Mouse (Mus musculus): Measurements from ENCODE around the gene Slc38a3.

Gene Slc38a3

DNA sequence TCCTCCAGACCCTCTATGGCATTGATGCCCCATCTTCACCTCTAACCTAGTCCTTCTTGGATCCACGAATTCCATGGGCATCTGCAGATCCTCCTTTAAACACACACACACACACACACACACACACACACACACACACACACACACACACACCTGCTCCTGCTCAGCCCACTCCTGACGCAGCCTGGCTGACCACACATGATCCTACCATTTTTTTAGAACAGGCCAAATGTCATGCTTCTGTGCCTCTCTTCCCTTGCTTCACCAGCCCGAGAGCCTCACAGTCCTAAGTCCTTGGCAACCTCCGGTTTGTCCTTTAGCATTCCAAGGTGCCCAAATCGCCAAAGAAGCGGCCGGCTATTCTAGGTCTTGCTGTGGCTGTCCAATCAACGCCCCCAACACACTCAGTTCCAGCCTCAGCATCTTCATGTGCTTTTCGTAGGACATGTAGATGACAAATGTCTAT is at the start of gene Slc38a3:
TSS of gene Slc38a3 (minus strand) at position 51 of the 466 bp plus-strand sequence.
- DNase-seq, result no peak

DNA sequence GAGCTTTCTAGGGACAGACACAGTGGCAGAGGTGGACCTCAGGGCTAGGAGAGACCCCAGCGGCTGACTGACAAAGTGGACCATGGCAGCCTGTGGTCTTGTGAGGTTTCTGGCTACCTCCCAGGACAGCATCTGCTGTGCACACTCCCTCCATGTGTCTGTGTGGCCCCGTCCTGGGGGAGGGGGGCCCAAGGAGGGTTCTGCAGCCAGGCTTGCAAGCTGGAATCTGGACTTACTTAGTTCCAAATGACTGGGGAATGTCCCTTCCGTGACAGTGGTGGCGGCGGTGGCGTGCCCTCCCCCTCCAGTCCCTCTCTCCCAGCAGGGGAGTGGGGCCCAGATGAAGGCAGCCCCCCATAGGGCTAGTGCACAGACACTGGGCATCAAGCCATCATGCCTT is 47.6 kb upstream of the Slc38a3 start:
- DNase-seq, result no peak

DNA sequence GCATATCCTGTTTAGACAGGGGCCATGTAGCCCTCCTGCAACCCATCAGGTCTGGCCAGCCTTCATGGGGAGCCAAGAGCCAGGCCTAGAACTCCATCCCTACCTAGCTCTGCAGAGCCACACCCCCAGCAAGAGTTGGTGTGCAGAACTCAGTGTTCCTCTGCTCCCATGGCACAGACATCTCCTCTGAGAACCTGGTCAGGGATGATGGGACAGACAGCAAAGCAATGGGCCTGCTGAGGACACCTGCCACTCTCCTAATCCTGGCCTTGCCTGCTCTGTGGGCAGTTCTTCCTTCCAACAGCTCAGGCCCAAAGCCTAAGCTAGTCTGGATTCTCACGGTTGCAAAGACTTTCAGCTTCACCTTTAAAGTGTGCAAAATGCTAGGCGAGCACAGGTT is 46.3 kb upstream of the Slc38a3 start:
- DNase-seq, result no peak

DNA sequence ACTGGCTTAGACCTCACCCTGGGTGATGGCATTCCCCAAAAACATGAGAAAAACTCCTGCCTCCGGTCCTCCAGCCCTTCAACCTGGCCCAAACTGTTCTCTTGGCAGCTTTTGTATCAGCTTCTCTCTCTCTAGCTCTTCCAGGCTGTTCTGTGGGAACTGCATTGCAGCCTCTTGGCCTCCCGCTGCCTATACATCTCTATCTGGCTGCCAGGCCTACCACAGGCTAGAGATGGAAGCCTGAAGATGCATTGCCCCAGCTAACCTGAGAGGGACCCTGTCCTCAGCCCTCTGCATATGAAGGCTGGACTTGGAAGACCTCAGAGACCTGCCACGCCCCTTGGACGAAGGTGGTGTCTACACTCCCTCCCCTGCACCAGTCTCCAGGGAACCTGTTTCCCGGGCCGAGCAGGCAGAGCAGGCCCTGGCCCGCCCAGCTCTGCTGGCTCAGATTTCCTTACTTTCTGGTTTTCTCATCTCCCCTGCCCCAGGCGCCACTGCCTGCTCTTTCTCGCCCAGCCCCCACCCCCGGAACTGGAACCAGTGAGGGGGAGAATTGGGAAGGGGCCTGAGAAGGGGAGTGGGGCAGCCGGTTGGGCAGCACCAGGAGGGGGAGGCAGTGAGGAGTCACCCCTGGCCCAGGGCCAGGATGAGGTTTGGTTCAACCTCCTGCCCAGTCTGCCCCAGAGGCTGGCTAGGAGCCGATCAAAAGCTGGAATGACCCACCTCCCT is 45.1 kb upstream of the Slc38a3 start:
- no peak for DNase-seq

DNA sequence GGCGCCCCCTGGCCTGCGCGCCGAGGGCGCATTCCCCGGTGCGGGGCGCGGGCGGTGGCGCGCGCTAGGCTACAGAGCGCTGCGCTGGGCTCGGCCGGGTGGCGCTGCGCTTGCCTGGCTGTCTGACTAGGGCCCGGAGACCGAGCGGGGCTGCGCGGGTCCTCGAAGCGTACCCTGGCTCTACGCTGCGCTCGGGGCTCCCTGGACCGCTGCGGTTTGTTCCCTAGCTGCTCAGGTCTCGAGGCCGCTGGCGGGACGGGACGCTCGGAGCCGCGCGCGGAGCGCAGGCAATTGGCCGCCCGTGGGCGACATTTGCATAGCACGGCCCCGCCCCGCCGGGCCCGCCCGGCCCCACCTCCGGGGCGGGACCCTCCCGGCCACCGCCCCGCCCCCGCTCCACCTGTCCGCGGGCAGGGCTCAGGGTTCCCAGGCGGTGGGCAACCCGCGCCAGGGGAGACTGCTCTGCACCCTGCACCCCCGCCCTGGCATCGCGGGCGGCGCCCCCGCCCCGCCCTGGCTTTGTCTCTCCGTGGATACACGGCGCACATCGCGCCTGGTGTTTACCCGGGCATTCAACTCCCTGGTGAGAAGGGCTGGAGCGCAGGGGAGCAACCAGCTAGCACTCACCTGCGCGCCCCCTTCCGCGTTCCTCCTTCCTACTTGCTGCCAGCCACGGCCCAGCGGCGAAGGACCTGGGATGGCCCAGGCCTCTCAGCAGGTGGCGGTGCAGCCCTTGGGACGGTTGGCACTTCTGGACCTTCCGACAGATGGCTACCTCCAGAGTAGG is 40.6 kb upstream of the Slc38a3 start, which contains the start of gene Sema3f:
TSS of gene Sema3f (minus strand) at position 779 of the 787 bp plus-strand sequence.
- DNase-seq, result peak; percentile 70 to 79

DNA sequence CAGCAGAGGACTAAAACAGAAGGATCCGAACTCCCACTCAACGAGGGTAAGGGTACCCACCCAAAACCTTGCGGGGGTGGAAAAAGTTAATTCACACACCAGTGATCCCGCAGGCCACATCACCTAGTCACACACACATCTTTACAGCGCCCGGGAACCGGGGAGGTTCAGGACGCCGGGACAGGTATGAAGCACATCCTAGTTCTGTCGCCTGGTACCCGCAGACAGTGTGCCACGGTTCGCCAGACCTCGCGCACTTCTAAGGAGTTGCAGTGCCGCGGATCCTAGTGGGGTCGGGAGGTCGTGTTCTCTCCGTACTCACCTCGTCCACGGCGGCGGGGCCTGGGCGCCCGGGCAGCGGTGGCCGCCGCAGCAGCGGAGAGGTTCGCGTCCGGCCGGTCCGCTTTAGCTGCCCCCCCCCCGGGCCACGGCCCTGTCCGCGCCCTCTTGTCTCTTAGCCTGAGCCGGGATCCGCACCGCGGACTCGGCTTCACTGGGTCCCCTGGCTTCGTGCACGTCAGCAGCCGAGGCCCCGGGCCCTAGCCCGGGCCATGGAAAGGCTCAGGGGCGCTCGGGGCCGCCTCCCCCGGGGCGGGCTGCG is 39.9 kb upstream of the Slc38a3 start:
- peak in 1 of 2 experiments; percentile 18 for DNase-seq

DNA sequence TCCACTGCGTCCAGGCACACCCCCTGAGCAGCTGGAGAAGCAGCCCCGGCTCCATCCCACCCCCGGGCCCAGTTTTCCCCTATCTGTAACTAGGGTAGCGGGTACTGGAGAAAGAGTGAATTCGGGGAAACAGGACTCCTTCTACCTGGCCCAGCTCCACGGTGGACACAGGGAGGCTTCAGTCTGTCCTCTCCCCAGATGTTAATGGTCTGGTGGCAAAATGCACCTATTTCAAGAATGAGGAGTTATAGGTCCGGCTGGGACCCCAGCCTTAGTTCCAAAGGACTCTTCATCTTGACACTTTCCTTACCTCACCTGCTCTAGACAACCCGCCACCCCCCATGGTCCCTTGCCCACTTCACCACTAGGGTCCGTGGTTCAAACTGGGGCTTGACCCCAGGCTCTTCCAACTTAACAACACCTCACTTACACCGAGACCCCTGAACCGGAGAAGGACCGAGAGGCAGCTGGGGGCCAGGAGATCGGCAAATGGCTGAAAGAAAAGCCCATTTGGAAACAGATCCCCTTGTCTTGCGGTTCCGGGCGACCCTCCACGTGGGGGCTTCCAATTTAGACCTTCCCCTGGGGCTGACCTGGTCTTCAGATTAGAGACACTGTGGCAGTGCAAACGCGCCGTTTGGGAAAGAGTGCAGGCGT is 39.2 kb upstream of the Slc38a3 start:
- DNase-seq, result no peak

DNA sequence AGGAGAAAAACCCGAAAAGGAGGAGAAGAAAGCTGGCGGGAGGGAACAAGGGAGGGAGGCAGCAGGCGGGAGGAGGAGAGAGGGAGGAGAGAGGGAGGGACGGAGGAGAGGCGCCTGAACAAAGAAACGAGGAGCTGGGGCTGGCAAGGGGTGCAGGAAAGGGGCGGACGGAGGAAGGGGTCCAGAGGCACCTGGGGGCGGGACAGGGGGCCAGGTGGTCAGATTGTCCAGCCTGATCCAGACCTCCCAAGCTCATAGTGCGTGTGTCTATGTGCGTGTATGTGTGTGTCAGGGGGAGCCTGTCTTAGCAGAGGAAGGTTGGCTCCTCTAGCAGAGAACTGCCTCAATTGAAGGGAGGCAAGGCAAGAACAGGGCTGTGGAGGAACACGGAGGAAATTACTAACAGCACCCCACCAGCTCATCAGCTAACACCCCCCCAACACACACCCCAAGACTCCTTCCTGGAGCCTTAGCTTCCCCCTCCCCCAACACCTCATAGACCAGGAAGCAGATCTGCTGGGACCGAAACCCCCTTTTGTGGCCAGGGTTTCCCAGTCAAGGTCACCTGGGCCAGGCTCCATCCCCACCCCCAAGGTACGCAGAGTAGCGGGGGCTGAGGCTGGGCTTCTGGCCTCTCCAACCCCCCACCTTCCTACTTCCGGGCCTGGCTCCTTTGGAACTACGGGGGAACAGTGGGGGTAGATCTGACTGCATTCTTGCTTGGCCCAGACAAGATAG is 38.5 kb upstream of the Slc38a3 start:
- no peak for DNase-seq

DNA sequence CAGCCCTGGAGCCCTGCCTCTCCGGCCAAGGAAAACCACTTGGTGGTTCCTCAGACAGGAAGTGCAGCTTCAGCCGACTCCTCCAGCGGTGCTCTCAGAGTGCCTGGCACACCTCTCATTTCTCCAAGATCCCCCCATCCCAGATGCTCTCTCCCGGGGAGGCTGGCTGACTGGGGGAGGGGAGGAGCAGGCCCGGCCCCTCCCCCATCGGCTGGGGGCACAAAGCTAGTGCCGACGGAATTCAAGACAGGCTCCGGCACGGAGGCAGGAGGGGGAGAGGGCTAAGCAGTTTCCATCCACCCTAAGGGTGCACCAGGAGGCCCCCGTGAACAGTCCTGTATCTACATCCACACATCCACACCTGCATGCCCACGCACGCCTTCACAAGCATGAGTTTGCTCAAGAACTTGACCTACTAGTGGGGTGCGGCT is 37.5 kb upstream of the Slc38a3 start:
- DNase-seq, result no peak

DNA sequence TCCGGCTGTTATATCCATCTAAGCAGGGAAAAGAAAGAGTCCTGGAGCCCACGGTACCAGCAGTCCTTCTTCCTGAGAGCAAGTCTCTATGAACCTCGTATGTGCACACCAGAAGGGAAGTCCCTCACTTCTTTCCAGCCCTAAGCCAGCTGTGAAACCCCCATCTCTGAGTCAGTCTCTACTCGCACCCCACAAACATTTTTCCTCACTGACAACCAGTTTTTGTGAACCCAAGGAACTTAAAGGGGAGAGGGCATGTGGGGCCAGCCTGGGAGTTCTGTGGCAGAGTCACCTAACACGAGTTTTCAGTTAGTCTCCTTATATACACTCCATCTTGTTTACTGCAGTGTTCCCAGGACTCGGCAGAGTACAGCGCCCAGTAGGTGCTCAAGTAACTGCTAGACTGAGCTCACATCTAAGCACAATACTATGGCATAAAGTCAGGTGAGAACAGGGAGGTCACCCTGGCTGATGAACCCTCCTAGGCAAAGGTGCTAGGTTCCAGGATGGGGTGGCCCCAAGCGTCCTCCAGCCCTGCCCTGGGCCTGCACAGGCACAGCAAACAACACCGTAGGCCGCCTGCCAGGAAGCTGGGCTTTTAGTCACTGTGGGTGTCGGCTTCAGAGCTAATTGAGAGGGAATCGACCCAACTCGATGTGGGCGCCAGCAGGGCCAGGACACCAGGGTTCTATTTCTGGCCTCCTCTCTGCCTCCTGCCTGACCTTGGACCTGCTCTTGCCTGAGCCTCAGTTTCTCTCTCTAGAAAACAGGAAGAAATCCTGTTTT is 34.2 kb upstream of the Slc38a3 start:
- DNase-seq, result no peak

DNA sequence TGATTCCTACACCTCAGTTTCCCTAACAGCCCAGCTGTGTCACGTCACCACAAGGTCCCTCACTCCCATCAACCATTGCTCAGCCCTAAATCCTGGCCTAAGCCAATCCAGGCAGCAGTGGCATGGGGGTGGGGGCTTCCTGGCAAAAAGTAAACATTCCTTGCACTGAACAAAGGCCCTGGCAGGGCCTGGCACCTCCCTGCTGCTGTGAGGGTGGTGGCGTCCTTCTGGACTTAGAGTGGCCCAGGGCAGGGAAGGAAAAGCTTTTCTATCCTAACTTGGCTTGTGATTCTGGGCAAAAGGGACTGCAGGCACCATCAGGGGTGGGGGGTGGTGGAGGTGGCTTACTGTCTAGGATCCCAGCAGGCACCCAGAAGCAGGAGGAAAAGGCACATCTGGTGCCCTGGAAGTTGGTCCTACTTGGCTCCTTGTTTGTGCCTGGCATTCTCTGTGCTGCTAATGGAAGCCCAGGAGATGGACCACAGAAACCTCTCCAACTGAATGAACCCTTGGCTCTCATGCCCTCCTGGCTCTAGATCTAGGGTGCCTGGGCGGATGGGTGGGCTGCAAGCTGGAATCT is 33.4 kb upstream of the Slc38a3 start:
- no peak for DNase-seq

DNA sequence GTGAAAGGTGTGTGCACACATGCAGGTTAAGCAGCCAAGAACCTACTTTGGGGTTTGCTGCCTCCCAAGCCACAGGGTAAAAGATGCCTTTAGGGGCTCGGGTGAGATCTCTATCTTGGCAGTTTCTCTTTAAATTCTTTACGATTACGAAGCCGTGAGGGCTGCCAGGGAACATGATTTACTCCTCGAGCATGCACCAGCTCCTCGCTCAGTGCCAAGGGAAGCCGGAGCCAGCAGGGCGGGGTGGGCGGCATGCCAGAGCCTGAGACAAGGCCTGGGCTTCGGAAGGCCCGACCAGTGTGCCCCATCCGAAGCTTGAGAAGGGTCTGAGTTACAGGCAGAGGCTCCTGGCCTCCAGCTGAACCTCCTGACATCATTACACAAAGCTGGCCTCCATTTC is 32.3 kb upstream of the Slc38a3 start:
- no peak for DNase-seq

DNA sequence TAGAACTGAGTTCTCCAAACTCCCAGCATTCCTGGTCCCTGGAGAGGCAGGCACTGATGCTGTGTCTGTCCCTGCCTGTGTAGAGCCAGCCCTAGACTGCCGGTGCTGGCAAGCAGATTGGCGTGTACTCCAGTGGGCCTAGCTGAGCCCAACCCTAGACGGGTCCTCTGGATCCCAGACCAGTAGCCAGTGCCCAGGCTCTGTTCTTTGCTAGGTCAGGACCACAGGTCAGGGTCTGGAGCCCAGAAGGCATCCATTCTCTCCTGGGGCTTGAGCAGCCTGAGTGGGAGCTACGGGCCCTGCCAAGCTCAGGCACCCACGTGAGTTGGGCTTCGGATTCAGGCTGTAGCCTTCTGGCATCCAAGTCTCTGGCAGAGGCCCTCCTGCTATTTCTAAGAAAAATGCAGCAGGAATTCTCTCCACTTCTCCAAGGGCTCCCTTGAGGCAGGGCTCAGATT is 30.8 kb upstream of the Slc38a3 start:
- DNase-seq, result no peak

DNA sequence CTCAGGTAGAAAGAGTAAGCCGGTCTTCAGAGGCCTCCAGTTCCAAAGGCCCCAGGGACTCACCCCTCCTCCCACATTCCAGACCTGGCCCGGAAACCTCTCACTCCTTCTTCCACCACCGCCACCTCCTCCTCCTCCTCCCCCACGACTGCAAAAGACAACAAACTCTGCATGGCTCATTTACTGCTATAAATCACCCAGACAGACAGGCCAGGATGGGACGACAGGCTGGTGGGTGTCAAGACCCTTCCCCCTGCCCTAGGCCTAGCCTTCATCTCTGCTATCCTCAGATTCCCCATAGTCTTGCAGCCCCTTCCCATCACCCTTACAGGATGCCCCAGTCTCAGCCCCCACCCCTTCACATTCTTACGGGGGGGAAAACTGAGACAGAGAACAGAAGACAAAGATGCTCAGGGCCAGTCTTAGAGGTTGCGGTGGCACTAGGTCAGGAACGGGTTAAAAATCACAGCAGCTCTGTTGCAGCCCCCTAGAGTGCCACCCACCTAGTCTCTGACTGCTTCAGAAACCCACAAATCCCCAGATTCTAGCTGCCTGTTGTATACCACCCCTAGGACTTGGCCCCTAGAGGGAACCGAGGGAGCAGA is 30.1 kb upstream of the Slc38a3 start:
- no peak for DNase-seq

DNA sequence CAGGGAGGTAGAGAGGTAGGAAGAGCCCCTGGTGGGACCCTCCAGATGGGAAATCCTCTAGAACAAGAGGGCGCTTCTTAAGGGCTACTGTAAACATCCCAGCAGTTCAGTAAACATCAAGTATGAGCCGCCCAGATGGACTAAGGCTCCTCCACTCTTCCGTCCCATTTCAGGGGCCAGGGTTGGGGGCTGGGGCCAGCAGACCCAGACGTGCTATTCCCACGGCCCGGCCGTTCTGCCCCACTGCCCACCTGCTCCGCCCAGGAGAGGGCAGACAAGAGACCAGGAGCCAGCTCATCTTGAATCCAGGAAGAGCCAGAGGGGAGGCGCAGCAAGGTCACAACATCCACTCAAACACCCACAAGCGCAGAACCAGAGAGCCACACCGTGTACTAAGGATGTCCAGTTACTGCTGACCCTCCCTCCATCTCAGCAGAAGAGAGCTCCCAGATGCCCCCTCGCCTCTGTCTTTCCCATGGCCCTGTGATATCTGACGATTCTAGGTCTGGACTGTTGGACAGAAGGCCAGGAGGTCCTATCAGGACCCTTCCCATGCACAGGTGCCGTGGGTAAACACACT is 29.4 kb upstream of the Slc38a3 start:
- no peak for DNase-seq

DNA sequence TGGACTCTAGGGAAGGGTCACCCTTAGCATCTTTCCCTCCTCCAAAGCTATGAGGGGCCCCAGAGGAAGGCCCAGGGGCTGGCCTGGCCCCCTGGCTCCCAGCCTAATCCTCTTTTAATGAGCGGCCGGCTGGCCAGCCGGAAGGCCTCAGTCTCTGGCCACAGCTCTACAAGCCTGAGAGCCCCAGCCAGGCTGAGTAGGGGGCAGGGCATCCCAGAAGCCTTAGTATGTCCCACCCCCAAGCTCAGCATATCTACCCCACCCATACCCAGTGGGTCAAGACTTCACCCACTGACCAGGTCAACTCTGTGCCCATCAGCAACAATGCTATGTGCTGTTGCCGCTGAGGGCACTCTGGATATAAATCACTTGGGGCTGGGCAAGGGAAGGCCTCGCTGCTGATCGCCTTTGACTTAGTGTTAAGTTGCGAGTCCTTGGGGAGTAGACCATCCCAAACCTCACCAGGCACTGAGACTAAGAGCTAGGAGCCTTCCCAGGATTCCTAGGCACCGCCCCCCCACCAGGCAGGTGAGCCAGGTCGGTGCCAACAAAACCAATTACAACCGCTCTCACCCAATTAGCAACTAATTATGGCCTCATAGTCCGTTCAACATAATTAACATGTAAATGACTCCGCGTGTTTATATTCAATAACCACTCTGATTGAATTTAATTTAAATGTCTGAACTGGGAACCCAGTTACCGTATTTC is 28.6 kb upstream of the Slc38a3 start:
- DNase-seq, result no peak

DNA sequence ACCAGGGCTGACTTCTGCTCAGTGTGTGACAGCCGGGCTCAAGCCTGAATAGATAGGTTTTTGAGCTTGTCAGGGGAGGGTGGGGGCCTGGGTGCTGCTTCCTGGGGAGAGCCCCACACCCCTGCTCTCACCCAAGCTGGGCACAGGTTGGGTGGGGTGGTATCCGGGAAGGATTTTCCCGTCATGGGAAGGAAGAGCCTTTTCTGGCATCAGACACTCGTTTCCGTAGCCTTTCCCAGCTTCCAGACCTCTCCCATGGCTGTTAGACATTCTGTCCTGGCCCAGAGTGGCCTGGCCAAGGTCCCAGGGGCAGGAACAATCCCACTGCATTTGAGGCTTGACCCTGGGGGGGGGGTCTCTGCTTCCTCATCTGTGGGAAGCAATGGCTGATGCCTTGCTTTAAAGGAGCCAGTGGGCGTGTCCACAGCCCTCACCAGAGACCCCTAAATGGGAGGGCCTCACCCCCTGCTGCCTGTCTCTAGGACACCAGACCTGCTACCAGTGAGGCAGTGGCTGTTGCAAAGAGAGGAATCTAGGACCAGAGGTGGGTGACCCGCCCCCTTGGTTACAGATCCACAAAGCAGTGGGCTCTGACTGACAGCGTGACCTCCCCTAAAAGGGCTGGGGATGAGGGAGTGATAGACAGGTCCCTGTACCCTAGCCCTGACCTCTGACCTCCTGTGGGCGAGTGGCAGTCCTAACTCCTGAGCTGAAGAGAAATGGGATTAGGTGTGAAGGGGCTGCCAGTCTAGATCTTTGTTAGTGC is 27.7 kb upstream of the Slc38a3 start:
- DNase-seq, result no peak

DNA sequence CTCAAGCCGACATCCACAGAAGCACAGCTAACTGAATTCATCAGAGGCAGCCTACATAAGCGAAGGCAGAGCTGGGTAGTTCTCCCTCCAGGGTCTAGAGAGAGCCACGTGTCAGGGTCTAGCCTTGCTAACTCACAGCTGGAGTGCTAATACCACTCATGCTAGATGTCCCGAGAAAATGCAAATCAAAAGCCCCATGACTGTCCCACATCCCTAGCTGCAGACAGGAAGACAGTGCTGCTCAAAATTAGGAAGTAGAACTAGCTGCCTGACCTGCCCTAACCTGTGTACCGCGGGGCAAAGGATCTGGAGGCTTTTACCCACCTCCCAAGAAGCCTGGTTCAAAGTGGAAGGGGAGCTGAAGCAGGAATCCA is 26.8 kb upstream of the Slc38a3 start:
- no peak for DNase-seq

Measured in B cell, adult 2 months (primary cell).